Mouse (Mus musculus) megakaryocyte-erythroid progenitor cell, adult 5-6 weeks (primary cell): ENCODE measurements around the gene C8a. TPM values are rescaled to one million over a fixed set of nuclear protein-coding genes. Genes with fewer than 3 reads are reported as not detected.

ENCODE experiments used
- ATAC-seq: replicated peaks from 2 replicates; pipeline ENCODE4 v1.8.0; 2016; ENCODE audit warnings: mild to moderate bottlenecking, inconsistent platforms; ENCODE audit not compliant: severe bottlenecking, poor library complexity, low FRiP score, low TSS enrichment
- total RNA-seq, 2 experiments: library from RNA; stranded (forward) in 1 of 2; stranded (reverse) in 1 of 2; fragments of 200-1000, 215-1000 nt in 1 of 2; fragments of >200 nt in 1 of 2; fragmentation: Nextera tagmentation in 1 of 2; gene quantifications; 2 replicates each; pipeline ENCODE4 v1.2.3; 2014 to 2017

The C8a gene
- total RNA-seq (2014; fragmentation: Nextera tagmentation) (not detected in 2 replicates), total RNA-seq (2017) (not detected in 2 replicates)

DNA sequence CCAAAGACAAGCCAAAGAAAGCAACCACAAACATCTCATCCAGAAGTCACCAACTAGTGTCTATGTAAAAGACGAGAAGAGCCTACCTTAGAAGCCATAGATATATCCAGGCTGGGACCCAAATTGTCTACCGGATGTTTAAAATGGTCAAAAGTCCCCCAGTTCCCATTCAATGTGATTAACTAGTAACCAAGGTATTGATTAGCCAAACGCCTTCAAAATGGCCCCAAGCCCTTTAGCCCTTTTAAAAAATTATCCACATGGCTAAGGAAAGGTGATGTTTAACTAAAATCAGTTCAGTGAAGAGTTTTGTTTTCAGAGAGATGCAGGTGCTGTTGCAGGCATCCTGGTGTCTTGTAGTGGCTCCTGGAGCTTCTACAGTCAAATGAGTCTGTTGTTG, at the start of gene C8a:
Gene C8a, minus strand, starts transcription at position 76 of the 400 bp plus-strand sequence.
- ATAC-seq = no peak

DNA sequence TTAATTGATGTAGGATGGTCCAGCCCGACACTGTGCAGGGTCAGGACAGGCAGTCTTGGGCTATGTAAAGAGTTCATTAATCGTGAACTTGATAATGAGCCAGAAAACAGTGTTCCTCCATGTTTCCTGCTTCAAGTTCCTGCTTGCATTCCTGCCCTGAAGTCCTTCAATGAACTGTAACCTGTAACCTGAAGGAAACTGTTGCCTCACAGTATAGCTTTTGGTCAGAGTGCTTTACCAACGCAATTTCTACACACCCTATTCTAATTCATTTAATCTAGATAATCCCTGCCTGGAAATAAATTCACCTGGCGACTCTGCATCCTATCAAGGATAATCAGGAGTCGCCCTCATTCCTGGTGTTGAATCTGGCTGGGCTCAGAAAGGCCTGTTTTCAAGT, 49.2 kb upstream of the C8a start:
- ATAC-seq = no peak

DNA sequence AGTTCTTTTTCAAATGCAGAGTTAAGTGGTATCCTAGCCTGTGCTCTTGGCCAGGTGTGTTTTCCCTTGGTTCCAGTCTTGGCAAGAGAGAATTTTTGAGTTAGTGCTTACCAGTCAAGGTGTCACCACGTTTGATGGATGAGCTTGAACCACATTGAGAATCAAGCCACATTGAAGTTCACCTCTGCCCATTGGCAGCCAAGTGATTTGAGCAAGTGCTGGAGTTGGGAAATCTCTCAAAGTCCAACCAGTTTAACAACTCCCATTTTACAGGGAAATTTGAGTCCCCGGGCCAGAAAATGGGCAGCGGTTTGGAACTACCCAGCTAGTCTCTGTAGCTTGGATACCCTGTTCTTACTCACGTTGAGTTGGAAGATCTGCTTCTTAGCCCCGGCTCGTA, 41.8 kb upstream of the C8a start:
- no peak for ATAC-seq

DNA sequence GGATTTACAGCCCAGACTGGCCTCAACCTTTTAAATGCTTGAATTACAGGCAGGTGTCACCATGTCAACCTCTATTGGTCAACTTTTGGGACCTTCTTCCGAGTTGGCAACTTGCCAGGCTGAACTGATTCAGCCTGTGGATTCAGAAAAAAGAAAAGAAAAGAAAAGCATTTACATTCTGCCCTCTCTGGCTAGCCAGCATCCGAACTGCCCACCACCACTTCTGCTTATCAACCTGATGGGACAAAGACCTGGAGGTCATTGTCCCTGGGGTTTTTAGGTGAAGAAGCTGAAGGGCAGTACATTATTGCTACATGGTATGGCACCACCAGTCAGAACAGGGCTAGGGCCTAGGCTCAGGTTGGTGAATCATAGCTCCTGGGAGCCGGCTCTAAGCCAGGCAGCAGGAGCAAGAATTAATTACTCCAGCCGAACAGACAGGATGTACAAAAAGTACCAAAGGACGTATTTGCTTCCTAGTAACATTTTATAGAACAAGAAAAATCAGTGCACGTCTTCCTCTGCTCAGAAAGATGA, 38.6 kb upstream of the C8a start:
- no peak for ATAC-seq

DNA sequence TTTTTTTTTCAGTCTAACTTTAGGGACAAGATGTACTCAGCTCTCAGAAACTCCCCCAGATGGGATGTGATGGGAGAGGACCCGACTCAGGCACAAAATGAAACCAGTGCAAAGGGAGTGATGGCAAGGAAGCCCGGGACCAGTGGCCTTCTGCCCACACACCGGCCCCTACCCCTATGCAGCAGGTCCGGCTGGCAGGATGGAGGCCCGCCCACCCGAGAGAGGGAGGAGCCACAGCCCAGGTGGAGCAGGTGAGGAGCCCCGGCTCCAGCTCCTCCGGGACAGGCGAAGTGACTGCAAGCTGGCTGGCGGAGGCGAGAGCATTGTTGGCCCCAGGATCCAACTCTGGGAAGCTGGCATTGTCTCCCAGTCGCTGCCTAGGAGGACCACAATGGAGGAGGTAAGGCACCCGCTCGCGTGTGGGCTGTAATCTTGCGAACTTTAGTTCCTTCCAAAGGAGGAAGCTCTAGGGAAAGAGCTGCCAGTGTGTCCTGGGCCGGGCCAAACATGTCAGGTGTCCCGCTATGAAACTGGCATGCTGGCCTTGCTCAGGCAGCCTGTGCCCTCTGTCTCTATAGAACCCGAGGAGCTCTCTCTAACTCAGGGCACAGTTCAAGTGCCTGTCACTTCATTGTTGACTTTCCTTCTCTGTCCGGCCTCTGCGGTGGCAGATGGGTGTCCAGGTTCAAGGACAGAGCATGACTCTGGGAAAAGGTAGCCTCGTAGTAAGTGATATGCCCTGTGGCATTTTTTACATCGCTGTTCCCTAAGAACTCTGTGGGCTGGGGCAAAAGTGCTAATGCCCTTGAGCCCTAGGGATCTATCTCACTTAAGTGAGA, 37.3 kb upstream of the C8a start, which contains the start of gene Fyb2:
Gene Fyb2, plus strand, starts transcription at position 166 of the 839 bp plus-strand sequence.
- 0 out of 2 replicates have a peak, but pooled peaks have one; percentile 14 for ATAC-seq

DNA sequence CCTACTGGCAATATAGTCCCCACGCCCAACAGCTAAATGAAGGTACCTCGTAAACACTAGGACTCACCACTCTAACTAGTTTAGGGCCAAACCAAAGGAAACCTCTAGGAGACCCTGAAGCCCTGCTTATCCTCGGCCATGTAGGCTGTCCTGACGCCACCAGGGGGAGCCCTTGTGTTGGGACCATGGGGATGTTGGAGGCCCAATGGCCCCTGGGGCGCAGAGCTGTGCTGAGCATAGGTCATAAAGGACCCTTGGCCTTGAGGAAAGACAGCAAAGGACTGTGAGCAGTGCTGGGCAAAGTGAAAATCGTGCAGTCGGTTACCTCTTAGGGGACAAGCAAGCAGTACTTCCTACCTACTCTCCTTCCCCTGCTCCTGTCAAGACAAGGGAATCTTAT, 35.5 kb upstream of the C8a start:
- ATAC-seq = peak; percentile 94

DNA sequence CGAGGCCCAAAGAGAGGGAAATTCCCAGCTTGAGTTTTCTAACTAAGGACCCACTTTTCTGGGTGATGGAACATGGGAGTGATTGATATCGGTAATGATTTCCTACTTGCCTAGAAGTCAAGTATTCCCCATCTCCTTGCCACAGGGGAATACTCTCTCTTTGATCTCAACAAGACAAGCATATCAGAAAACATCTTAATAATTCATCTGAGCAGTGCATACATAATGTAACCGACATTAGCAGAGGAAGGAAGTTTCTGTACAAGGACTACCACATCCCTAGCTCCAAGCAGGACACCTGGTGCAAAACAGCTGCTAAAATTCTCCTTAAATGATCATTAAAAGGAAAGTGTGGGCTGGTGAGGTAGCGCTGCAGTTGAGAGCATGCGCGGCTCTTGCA, 28.9 kb upstream of the C8a start:
- ATAC-seq = no peak

DNA sequence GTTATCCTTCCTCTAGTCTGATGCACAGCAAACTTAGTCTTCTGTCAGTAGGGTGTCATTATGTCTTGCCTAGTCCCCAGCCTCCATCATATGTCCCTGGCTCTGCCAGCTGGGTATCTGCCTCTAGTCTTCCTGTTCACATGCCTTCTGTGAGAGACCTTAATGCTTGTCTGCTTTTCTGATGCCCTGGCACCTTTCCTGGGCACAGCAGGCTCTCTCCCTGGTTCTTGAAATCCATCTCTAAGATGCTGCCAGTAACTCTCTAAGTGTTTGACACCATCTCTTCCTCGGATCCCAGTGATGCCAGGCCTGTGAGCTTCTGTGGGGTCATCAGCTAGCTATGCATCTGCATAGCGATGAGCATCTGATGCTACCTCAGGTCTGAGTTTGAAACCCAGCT, 26.6 kb upstream of the C8a start:
- no peak for ATAC-seq

DNA sequence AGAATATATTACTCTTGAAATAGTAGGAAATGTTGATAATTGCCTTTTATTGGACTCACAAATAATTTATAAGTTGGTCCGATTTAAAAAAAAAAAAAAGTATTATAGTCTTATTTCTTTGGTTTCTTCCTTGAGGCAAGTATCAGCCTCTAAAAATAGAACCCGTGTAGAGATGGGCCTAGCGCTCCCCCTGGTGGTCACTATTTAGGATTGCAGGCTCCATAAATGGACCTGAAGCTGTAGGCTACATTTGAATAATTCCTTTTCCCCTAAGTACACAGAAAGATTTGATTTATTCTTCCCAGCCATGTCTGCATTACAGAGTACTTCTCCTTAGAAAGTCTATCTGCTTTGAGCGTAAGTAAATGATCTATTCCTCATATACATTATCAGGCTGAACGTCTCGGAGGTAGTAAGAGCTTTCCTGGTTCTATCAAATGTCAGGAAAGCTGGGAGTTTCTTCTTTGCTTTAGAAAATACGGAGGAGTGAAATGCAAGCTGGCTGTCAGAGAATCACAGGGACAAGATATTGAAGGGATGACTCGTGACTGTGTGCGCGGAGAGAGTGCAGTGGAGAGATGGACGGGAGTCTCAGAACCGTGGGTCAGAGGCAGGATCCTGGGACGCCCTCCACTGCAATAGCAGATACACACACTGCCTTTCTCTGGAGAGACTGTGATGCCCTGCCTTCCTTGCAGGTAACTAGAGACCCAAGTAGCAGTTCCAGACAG, 18.0 kb upstream of the C8a start:
- peak; percentile 70; the same call in 1 of the 2 replicates for ATAC-seq

DNA sequence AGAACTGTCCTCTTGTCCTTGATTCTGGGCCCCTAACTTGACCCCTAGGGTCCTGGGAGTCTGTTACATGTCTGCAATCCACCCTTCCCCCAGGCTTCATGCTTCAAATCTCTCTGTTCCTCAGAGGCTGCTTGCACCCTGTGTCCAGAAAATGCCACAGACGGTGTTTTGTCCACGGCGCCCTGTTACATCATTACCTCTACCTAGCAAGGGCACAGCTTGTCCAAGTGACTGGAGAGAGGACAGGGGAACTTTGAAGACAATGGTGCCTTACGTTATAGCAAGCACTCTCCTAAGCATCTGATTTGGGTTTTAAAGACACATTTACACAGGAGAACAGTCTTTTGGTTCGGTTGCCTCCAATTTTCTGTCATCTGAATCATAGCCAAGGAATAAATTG, 17.4 kb upstream of the C8a start:
- no peak for ATAC-seq

DNA sequence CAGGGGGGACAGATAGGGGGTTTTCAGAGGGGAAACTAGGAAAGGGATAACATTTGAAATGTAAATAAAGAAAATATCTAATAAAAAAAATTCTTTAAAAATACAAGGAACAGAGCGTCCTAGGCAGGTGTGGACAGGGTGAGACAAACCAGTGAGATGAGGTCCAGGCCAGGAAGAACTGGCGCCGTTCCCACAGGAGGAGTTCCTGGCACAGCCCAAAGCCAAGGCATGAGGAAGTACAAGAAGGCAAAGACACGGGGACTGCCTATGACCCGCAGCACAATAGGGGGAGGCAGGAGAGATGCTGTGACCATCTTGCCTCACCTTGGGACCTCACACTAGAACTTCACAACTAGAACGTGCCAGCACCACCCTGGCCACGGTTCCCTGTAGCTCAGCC, 15.5 kb upstream of the C8a start:
- no peak for ATAC-seq

DNA sequence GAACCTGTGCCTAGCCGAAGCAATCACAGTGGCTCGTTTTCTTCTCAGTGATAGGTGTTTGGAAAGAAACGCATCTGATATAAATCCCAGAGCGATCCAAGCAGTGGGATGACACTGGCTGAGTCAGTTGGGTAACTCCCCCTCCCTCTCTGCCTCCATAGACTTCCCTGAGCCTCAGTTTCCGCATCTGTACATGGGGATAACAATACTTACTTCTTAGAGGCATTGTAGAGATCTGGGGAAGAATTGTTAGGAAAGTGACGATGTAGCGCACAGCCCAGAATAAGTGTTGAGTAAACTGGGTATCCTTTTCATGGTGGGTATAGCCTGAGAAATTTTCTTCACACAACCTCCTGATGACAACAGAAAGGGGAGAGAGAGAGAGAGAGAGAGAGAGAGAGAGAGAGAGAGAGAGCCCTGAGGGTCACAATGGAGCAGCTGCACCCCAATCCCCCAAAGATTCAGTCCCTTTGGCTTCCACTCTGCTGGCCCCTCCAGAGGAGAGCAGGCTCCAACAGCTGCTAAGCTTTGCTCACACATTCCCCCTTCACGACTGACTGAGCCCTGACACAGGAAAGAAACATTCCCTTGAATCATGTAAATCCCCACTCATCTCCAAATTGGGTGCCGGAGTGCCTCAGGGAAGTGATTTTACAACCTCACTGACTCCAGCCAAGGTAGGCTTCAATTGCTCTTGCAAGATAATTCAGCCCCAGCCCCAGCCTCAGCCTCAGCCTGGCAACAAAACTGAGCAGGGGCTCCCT, 12.5 kb upstream of the C8a start:
- ATAC-seq = no peak

DNA sequence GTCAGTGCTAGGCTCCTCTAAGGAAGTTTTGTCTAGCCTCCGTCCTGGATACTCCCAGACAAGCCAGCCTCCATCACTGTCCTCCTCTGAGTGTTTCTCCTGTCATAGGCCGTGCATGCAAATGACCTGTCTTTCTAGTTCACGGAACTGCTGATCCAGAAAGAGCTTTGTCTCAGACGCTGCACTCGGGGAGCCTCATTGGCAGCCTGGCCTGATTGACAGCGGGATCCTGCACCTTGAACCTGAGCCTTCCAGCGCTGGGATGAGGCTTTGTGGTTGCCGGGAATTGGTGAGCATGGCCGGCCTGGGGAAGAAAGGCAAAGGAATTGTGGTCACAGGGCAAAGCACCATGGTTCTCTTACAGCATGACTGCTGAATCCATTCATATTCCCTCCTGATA, 11.3 kb upstream of the C8a start:
- ATAC-seq = no peak

DNA sequence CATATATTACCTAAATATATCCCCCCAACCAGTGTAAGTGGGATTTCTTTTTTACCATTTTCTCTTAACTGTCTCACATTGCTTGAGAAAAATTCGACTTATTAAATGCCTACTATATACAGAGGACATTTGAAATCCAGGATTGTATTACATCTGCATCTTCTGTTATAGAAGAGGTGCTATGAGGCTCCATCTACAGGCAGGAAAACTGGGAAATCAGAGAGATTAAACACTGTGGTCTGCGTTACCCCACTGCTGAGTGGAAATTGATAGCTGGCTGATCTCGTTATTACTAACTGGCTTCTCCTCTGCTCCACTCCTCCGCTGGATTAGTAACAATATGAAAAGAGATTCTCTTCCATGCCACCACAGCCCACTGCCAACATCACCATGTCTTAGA, 366 bp downstream of the C8a start:
- ATAC-seq = no peak

DNA sequence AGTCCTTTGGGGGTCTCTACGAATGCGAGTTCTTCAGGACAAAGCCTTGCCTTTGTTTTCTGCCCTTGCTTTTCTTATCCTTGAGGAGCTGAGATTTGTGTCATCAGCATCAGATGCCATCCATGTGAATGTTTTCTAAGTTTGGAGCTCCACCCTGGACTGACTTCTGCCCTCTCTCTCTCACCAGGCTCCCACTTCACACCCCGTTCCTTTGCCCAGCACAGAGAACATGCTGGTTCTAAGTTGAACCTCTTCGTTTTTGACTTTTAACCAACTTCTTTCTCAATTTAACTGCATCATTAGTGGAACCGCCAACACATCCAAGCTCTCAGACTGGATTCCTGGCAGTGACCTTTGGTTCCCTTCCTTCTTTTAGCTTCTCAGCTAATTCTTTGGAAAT, 6.0 kb downstream of the C8a start:
- no peak for ATAC-seq

DNA sequence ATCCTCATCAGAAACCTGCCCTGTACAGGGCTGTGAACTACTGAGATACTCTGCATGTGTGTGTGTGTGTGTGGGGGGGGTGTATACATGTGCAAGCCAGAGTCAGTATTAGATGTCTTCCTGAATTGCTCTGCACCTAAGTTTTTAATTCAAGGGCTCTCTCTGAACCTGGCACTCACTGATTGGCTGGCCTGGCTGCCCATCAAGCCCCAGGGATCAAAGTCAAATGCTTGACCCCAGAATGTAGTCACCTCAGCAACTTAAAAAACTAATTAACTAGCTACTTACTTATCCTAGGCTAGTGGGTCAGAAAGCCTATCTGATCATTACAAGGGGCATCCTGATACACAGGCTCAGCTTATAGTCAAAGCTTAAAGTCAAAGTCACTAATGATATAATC, 6.6 kb downstream of the C8a start:
- ATAC-seq = no peak

DNA sequence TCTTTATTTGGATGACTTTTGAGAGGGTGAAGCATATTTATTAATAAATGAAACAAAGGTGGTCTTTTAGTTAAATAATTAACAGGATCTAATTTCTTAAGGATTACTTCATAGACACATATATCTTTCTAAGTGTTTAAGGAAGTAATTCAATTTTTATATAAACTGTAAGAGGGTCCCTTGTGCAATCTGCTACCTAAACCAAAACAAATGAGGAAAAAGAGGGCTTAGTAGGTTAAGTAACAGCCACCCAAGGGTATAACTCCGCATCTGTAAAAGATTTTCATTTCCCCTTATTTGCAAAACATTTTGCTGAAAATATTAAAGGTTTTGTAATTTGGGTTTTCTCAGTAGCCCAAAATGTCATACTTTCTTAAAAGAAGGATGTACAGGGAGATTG, 11.8 kb downstream of the C8a start:
- no peak for ATAC-seq

DNA sequence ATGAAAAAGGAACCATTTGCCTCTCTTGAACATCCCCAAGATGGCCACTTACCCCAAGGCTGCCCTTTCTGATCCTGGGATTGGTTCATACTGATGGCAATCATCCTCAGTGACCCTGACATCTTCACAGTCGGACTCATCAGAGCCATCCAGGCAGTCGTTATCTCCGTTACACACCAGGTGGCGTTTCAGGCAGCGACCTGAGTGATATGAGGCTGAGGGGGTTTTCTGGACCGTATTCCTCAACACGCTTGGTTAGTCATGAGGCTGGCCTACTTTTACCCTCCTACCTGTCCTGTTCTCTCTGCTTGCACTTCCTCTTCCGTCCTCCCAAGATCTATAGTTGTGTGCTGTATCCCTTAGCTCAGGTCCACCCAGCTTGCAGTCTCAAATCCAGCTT, 15.0 kb downstream of the C8a start:
- no peak for ATAC-seq

DNA sequence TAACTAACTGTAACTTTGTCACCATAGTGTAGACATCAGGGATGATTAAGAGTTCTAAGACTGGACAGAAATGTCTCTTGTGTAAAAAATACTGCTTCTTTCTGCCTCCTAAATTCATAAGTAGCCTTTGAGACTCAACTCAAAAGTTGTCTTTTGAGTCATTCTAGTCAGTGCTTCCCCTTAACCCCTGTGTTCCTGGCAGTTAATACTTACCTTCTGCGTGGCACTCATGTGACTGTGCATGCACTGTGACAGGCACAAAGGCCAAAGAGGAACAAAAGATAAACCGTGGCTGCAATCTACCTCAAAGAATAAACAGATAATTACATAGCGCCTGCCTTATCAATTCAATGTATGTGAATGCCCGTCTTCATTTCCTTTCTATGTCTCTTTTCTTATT, 18.4 kb downstream of the C8a start:
- no peak for ATAC-seq

DNA sequence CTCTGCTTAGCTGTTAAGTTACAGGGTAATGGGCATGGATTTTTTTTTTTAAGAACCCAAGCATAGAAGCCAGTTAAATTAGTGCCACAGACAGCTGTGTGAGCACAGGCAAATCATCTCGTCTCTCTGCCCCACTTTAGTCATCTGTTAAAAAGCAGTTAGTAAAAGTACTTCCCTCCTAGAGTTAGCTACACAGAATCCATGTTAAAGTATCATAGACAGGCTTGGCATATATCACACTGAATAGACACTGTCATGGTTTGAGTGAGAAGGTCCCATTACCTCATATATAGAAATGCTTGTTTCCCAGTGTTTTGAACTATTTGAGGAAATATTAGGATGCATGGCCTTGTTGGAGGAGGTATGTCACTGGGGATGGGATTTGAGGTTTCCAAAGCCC, 19.2 kb downstream of the C8a start, which contains the start of gene Gm17662:
Gene Gm17662, plus strand, starts transcription at position 301 of the 400 bp plus-strand sequence.
- ATAC-seq = no peak
